Mouse (Mus musculus): Measurements from ENCODE around the gene Kiz. TPM values are rescaled to one million over a fixed set of nuclear protein-coding genes. Genes with fewer than 3 reads are reported as not detected.

The Kiz gene
- polyA plus RNA-seq, 1 experiment from 2014 or later, result 38.2 TPM

- 57% methylated on average over 6 of the region's 6 CpGs for WGBS
- ATAC-seq (ENCODE audit: low read depth), result no peak
- no peaks in the 10 kb centered on the region for H3K9me3 ChIP-seq (ENCODE audit: control insufficient read depth, low read length)
- no peaks in the 10 kb centered on the region for H3K27me3 ChIP-seq (ENCODE audit: control insufficient read depth, insufficient read depth, low read depth, low read length)
- H3K27ac ChIP-seq (ENCODE audit: low read length), result no peak overlapping the region
- H3K9ac ChIP-seq (ENCODE audit: low read length), result no peak overlapping the region
- H3K4me2 ChIP-seq (ENCODE audit: low read depth, low read length), result no peak overlapping the region
- no peaks in the 10 kb centered on the region for H3K36me3 ChIP-seq (ENCODE audit: control insufficient read depth, insufficient read depth, low read length)
- peaks cover 5% of the 10 kb centered on the region for H3K4me1 ChIP-seq (replicated peaks; ENCODE audit: control insufficient read depth, insufficient read depth, low read length)
- H3K4me3 ChIP-seq (ENCODE audit: low read length), result no peak overlapping the region
These were observed 100.7 kb downstream of the Kiz start for GRCm38 (mm10) chr2:146956366-146956765.

- H3K4me1 ChIP-seq (replicated peaks; ENCODE audit: control insufficient read depth, insufficient read depth, low read length), result peaks cover 5% of the 10 kb centered on the region
- no peak overlapping the region for H3K27ac ChIP-seq (ENCODE audit: low read length)
- WGBS, result 19% methylated on average over 11 of the region's 11 CpGs
- H3K9ac ChIP-seq (ENCODE audit: low read length), result no peak overlapping the region; the same call in 1 of the 2 replicates
- peak overlapping the region; percentile 65 for H3K4me2 ChIP-seq (ENCODE audit: low read depth, low read length)
- no peaks in the 10 kb centered on the region for H3K9me3 ChIP-seq (ENCODE audit: control insufficient read depth, low read length)
- H3K4me3 ChIP-seq (ENCODE audit: low read length), result peak overlapping the region; percentile 36
- no peaks in the 10 kb centered on the region for H3K36me3 ChIP-seq (ENCODE audit: control insufficient read depth, insufficient read depth, low read length)
- ATAC-seq (ENCODE audit: low read depth), result peak; percentile 68
- no peaks in the 10 kb centered on the region for H3K27me3 ChIP-seq (ENCODE audit: control insufficient read depth, insufficient read depth, low read depth, low read length)
These were observed 102.8 kb downstream of the Kiz start for GRCm38 (mm10) chr2:146958398-146958911.

- peak overlapping the region; percentile 36 for H3K4me3 ChIP-seq (ENCODE audit: low read length)
- no peaks in the 10 kb centered on the region; the same call in 1 of the 2 replicates for H3K9me3 ChIP-seq (ENCODE audit: control insufficient read depth, low read length)
- H3K27ac ChIP-seq (ENCODE audit: low read length), result peak overlapping the region; percentile 16; the same call in 1 of the 2 replicates
- 2% methylated on average over 21 of the region's 21 CpGs for WGBS
- peak; percentile 82 for ATAC-seq (ENCODE audit: low read depth)
- H3K27me3 ChIP-seq (ENCODE audit: control insufficient read depth, insufficient read depth, low read depth, low read length), result no peaks in the 10 kb centered on the region
- H3K36me3 ChIP-seq (ENCODE audit: control insufficient read depth, insufficient read depth, low read length), result no peaks in the 10 kb centered on the region
- H3K9ac ChIP-seq (ENCODE audit: low read length), result peak overlapping the region; percentile 33; the same call in 1 of the 2 replicates
- H3K4me1 ChIP-seq (replicated peaks; ENCODE audit: control insufficient read depth, insufficient read depth, low read length), result peaks cover 5% of the 10 kb centered on the region
- peak overlapping the region; percentile 65 for H3K4me2 ChIP-seq (ENCODE audit: low read depth, low read length)
These were observed 103.5 kb downstream of the Kiz start for GRCm38 (mm10) chr2:146958951-146959821.

- 70% methylated on average over 3 of the region's 3 CpGs for WGBS
- no peak overlapping the region for H3K4me2 ChIP-seq (ENCODE audit: low read depth, low read length)
- no peak overlapping the region for H3K27ac ChIP-seq (ENCODE audit: low read length)
- no peaks in the 10 kb centered on the region for H3K27me3 ChIP-seq (ENCODE audit: control insufficient read depth, insufficient read depth, low read depth, low read length)
- H3K4me1 ChIP-seq (replicated peaks; ENCODE audit: control insufficient read depth, insufficient read depth, low read length), result no peaks in the 10 kb centered on the region
- no peak overlapping the region for H3K9ac ChIP-seq (ENCODE audit: low read length)
- H3K36me3 ChIP-seq (ENCODE audit: control insufficient read depth, insufficient read depth, low read length), result peaks cover 3% of the 10 kb centered on the region; the same call in 1 of the 2 replicates
- ATAC-seq (ENCODE audit: low read depth), result no peak
- no peaks in the 10 kb centered on the region for H3K9me3 ChIP-seq (ENCODE audit: control insufficient read depth, low read length)
- no peak overlapping the region for H3K4me3 ChIP-seq (ENCODE audit: low read length)
These were observed 119.4 kb downstream of the Kiz start for GRCm38 (mm10) chr2:146975024-146975423.

GRCm38 (mm10) chr2:146975453-146976028 lies 119.9 kb downstream of the Kiz start:
- Histone ChIP-seq H3K9me3 (ENCODE audit: control insufficient read depth, low read length) (no peaks in the 10 kb centered on the region), H3K36me3 (ENCODE audit: control insufficient read depth, insufficient read depth, low read length) (peaks cover 2% of the 10 kb centered on the region; the same call in 1 of the 2 replicates), H3K4me1 (replicated peaks; ENCODE audit: control insufficient read depth, insufficient read depth, low read length) (no peaks in the 10 kb centered on the region), H3K27me3 (ENCODE audit: control insufficient read depth, insufficient read depth, low read depth, low read length) (no peaks in the 10 kb centered on the region), H3K4me2 (ENCODE audit: low read depth, low read length) (no peak overlapping the region), H3K27ac (ENCODE audit: low read length) (no peak overlapping the region), H3K4me3 (ENCODE audit: low read length) (no peak overlapping the region), H3K9ac (ENCODE audit: low read length) (no peak overlapping the region)
- WGBS, result 49% methylated on average over 3 of the region's 3 CpGs
- no peak for ATAC-seq (ENCODE audit: low read depth)

- Histone ChIP-seq H3K4me1 (replicated peaks; ENCODE audit: control insufficient read depth, insufficient read depth, low read length) (no peaks in the 10 kb centered on the region), H3K9ac (ENCODE audit: low read length) (no peak overlapping the region), H3K27me3 (ENCODE audit: control insufficient read depth, insufficient read depth, low read depth, low read length) (no peaks in the 10 kb centered on the region), H3K4me2 (ENCODE audit: low read depth, low read length) (no peak overlapping the region), H3K4me3 (ENCODE audit: low read length) (no peak overlapping the region), H3K36me3 (ENCODE audit: control insufficient read depth, insufficient read depth, low read length) (no peaks in the 10 kb centered on the region), H3K9me3 (ENCODE audit: control insufficient read depth, low read length) (no peaks in the 10 kb centered on the region), H3K27ac (ENCODE audit: low read length) (no peak overlapping the region)
- 87% methylated on average over 2 of the region's 2 CpGs for WGBS
- no peak for ATAC-seq (ENCODE audit: low read depth)
These were observed 127.1 kb downstream of the Kiz start for GRCm38 (mm10) chr2:146982786-146983185.

GRCm38 (mm10) chr2:146984831-146985230 lies 129.2 kb downstream of the Kiz start:
- Histone ChIP-seq H3K27me3 (ENCODE audit: control insufficient read depth, insufficient read depth, low read depth, low read length) (no peaks in the 10 kb centered on the region), H3K4me2 (ENCODE audit: low read depth, low read length) (no peak overlapping the region), H3K4me3 (ENCODE audit: low read length) (no peak overlapping the region), H3K27ac (ENCODE audit: low read length) (no peak overlapping the region), H3K4me1 (replicated peaks; ENCODE audit: control insufficient read depth, insufficient read depth, low read length) (no peaks in the 10 kb centered on the region), H3K9ac (ENCODE audit: low read length) (no peak overlapping the region), H3K36me3 (ENCODE audit: control insufficient read depth, insufficient read depth, low read length) (no peaks in the 10 kb centered on the region), H3K9me3 (ENCODE audit: control insufficient read depth, low read length) (no peaks in the 10 kb centered on the region)
- ATAC-seq (ENCODE audit: low read depth), result no peak
- 87% methylated on average over 2 of the region's 2 CpGs for WGBS

GRCm38 (mm10) chr2:146985807-146986206 lies 130.1 kb downstream of the Kiz start:
- no peak overlapping the region for H3K9ac ChIP-seq (ENCODE audit: low read length)
- no peak overlapping the region for H3K27ac ChIP-seq (ENCODE audit: low read length)

GRCm38 (mm10) chr2:146986429-146986828 lies 130.8 kb downstream of the Kiz start:
- no peak overlapping the region for H3K9ac ChIP-seq (ENCODE audit: low read length)
- no peak for ATAC-seq (ENCODE audit: low read depth)
- no peaks in the 10 kb centered on the region for H3K36me3 ChIP-seq (ENCODE audit: control insufficient read depth, insufficient read depth, low read length)
- H3K4me2 ChIP-seq (ENCODE audit: low read depth, low read length), result no peak overlapping the region
- no peaks in the 10 kb centered on the region for H3K4me1 ChIP-seq (replicated peaks; ENCODE audit: control insufficient read depth, insufficient read depth, low read length)
- no peak overlapping the region for H3K4me3 ChIP-seq (ENCODE audit: low read length)
- no peak overlapping the region for H3K27ac ChIP-seq (ENCODE audit: low read length)
- no peaks in the 10 kb centered on the region for H3K27me3 ChIP-seq (ENCODE audit: control insufficient read depth, insufficient read depth, low read depth, low read length)
- no peaks in the 10 kb centered on the region for H3K9me3 ChIP-seq (ENCODE audit: control insufficient read depth, low read length)

More at GRCm38 (mm10) chr2:146985807-146986206, 130.1 kb downstream of the Kiz start:
- Histone ChIP-seq H3K9me3 (ENCODE audit: control insufficient read depth, low read length) (no peaks in the 10 kb centered on the region), H3K4me2 (ENCODE audit: low read depth, low read length) (no peak overlapping the region), H3K4me1 (replicated peaks; ENCODE audit: control insufficient read depth, insufficient read depth, low read length) (no peaks in the 10 kb centered on the region), H3K36me3 (ENCODE audit: control insufficient read depth, insufficient read depth, low read length) (no peaks in the 10 kb centered on the region), H3K4me3 (ENCODE audit: low read length) (no peak overlapping the region), H3K27me3 (ENCODE audit: control insufficient read depth, insufficient read depth, low read depth, low read length) (no peaks in the 10 kb centered on the region)
- no peak for ATAC-seq (ENCODE audit: low read depth)
- 79% methylated on average over 1 of the region's 1 CpGs for WGBS
